Mouse (Mus musculus) heart, embryonic 11.5 days (tissue): ENCODE measurements around the gene Zyx. TPM values are rescaled to one million over a fixed set of nuclear protein-coding genes. Genes with fewer than 3 reads are reported as not detected.

Experiments used
- ATAC-seq: fragments of 200-750 bp; cut with Nextera tagmentation; replicated peaks from 2 replicates; pipeline ENCODE4 v1.8.0; 2017; ENCODE audit warnings: moderate library complexity; ENCODE audit not compliant: insufficient number of reproducible peaks, low FRiP score, low TSS enrichment
- H3K27ac ChIP-seq: fragments of 300-500 bp; sonication (generic); 2 replicates; pipeline ENCODE4 v1.5.1; 2014; ENCODE audit warnings: mild to moderate bottlenecking, low read depth, low read length
- H3K27me3 ChIP-seq: fragments of 300-500 bp; sonication (generic); 2 replicates; pipeline ENCODE4 v1.6.1; 2014; ENCODE audit warnings: mild to moderate bottlenecking, low read length, mixed read lengths; ENCODE audit not compliant: control insufficient read depth, insufficient read depth
- H3K36me3 ChIP-seq: fragments of 300-500 bp; sonication (generic); 2 replicates; pipeline ENCODE4 v1.6.1; 2014; ENCODE audit warnings: mild to moderate bottlenecking, low read length, moderate library complexity, mixed read lengths; ENCODE audit not compliant: control insufficient read depth, insufficient read depth
- H3K4me1 ChIP-seq: fragments of 300-500 bp; sonication (generic); 2 replicates; pipeline ENCODE4 v1.6.1; 2014; ENCODE audit warnings: low read length; ENCODE audit not compliant: control insufficient read depth, insufficient read depth
- H3K4me2 ChIP-seq: fragments of 300-500 bp; sonication (generic); 2 replicates; pipeline ENCODE4 v1.6.1; 2014; ENCODE audit warnings: mild to moderate bottlenecking, moderate library complexity
- H3K4me3 ChIP-seq: fragments of 300-500 bp; sonication (generic); 2 replicates; pipeline ENCODE4 v1.5.1; 2014; ENCODE audit warnings: low read depth, low read length
- H3K9ac ChIP-seq: fragments of 300-500 bp; sonication (generic); 2 replicates; pipeline ENCODE4 v1.6.1; 2014; ENCODE audit warnings: mild to moderate bottlenecking, low read depth, low read length, moderate library complexity
- H3K9me3 ChIP-seq: fragments of 300-500 bp; sonication (generic); replicated peaks from 2 replicates; pipeline ENCODE4 v1.6.1; 2016; ENCODE audit warnings: low read length; ENCODE audit not compliant: control insufficient read depth
- WGBS: fragments of 180-500 bp; shearing (Covaris S2); extraction: QIAGEN DNeasy Blood & Tissue Kit; methylation state at CpG from one replicate; pipeline ENCODE4 v1.1.7; 2014; ENCODE audit not compliant: insufficient replicate concordance; 5-methylcytosine and 5-hydroxymethylcytosine counted together
- polyA plus RNA-seq: library from polyadenylated mRNA; unstranded; fragments of >200 nt; fragmentation: Nextera tagmentation; extraction: Ambion mirVana; gene quantifications from 2 replicates; pipeline ENCODE4 v1.2.1, GENCODE M21; 2014

Gene Zyx
- polyA plus RNA-seq, 1 experiment from 2014 or later, result 159 TPM

GRCm38 (mm10) chr6:42385635-42386034 is 36.2 kb downstream of the Zyx start:
- Histone ChIP-seq H3K4me3 (no peak overlapping the region), H3K27ac (no peak overlapping the region), H3K9ac (no peak overlapping the region), H3K36me3 (no peaks in the 10 kb centered on the region), H3K4me2 (no peak overlapping the region), H3K27me3 (no peaks in the 10 kb centered on the region), H3K4me1 (0 out of 2 replicates have a peak, but pooled peaks cover 6% of the 10 kb centered on the region), H3K9me3 (no peaks in the 10 kb centered on the region)
- no peak for ATAC-seq
- WGBS, result 65% methylated on average over 4 of the region's 4 CpGs

GRCm38 (mm10) chr6:42391796-42392330 is 42.4 kb downstream of the Zyx start:
- ATAC-seq, result no peak; the same call in 1 of the 2 replicates
- Histone ChIP-seq H3K27me3 (no peaks in the 10 kb centered on the region), H3K4me1 (0 out of 2 replicates have a peak, but pooled peaks cover 4% of the 10 kb centered on the region), H3K9ac (no peak overlapping the region), H3K36me3 (no peaks in the 10 kb centered on the region), H3K27ac (no peak overlapping the region), H3K9me3 (no peaks in the 10 kb centered on the region), H3K4me2 (no peak overlapping the region), H3K4me3 (no peak overlapping the region)
- WGBS, result 24% methylated on average over 2 of the region's 2 CpGs

GRCm38 (mm10) chr6:42395960-42396809 is 46.8 kb downstream of the Zyx start:
- no peaks in the 10 kb centered on the region for H3K9me3 ChIP-seq
- H3K27me3 ChIP-seq, result no peaks in the 10 kb centered on the region
- no peak overlapping the region for H3K4me3 ChIP-seq
- no peak for ATAC-seq
- no peak overlapping the region for H3K9ac ChIP-seq
- peak overlapping the region; percentile 0; the same call in 1 of the 2 replicates for H3K27ac ChIP-seq
- no peak overlapping the region for H3K4me2 ChIP-seq
- no peaks in the 10 kb centered on the region for H3K36me3 ChIP-seq
- H3K4me1 ChIP-seq, result 0 out of 2 replicates have a peak, but pooled peaks cover 4% of the 10 kb centered on the region
- 63% methylated on average over 9 of the region's 9 CpGs for WGBS

- no peak overlapping the region for H3K9ac ChIP-seq
- ATAC-seq, result no peak
- H3K27ac ChIP-seq, result no peak overlapping the region
- WGBS, result 60% methylated on average over 3 of the region's 3 CpGs
- H3K4me1 ChIP-seq, result no peaks in the 10 kb centered on the region
- H3K27me3 ChIP-seq, result no peaks in the 10 kb centered on the region
- no peak overlapping the region for H3K4me3 ChIP-seq
- H3K36me3 ChIP-seq, result no peaks in the 10 kb centered on the region
- no peak overlapping the region for H3K4me2 ChIP-seq
- no peaks in the 10 kb centered on the region for H3K9me3 ChIP-seq
Measured at GRCm38 (mm10) chr6:42397041-42397657, 47.7 kb downstream of the Zyx start.

GRCm38 (mm10) chr6:42398285-42398684 is 48.9 kb downstream of the Zyx start:
- ATAC-seq, result no peak
- Histone ChIP-seq H3K4me1 (no peaks in the 10 kb centered on the region), H3K4me2 (no peak overlapping the region), H3K9me3 (no peaks in the 10 kb centered on the region), H3K4me3 (no peak overlapping the region), H3K27me3 (no peaks in the 10 kb centered on the region), H3K36me3 (no peaks in the 10 kb centered on the region), H3K9ac (no peak overlapping the region), H3K27ac (no peak overlapping the region)
- whole genome bisulfite sequencing, result 84% methylated on average over 3 of the region's 3 CpGs

- Histone ChIP-seq H3K27ac (no peak overlapping the region), H3K4me3 (no peak overlapping the region), H3K4me2 (no peak overlapping the region), H3K9ac (no peak overlapping the region), H3K36me3 (no peaks in the 10 kb centered on the region), H3K27me3 (no peaks in the 10 kb centered on the region), H3K9me3 (no peaks in the 10 kb centered on the region), H3K4me1 (no peaks in the 10 kb centered on the region)
- 100% methylated on average over 1 of the region's 1 CpGs for WGBS
- ATAC-seq, result no peak
Measured at GRCm38 (mm10) chr6:42398998-42399397, 49.6 kb downstream of the Zyx start.

GRCm38 (mm10) chr6:42399938-42400337 is 50.5 kb downstream of the Zyx start, which contains the start of gene Tas2r143:
TSS of gene Tas2r143 (plus strand) at chr6:42400238.
- H3K4me2 ChIP-seq, result no peak within 1 kb of the TSS
- no peaks in the 10 kb centered on the region for H3K4me1 ChIP-seq
- ATAC-seq, result no peak
- WGBS, result 71% methylated on average over 1 of the region's 1 CpGs
- no peak within 1 kb of the TSS for H3K9ac ChIP-seq
- no peak within 1 kb of the TSS for H3K4me3 ChIP-seq
- no peaks in the 10 kb centered on the region for H3K9me3 ChIP-seq
- no peak within 1 kb of the TSS for H3K27ac ChIP-seq
- H3K36me3 ChIP-seq, result no peaks in the 10 kb centered on the region
- no peaks in the 10 kb centered on the region for H3K27me3 ChIP-seq

- Histone ChIP-seq H3K27ac (no peak within 1 kb of the TSS), H3K36me3 (no peaks in the 10 kb centered on the region), H3K4me1 (peaks cover 3% of the 10 kb centered on the region; the same call in 1 of the 2 replicates), H3K4me3 (no peak within 1 kb of the TSS), H3K4me2 (no peak within 1 kb of the TSS), H3K27me3 (0 out of 2 replicates have a peak, but pooled peaks cover 2% of the 10 kb centered on the region), H3K9ac (no peak within 1 kb of the TSS), H3K9me3 (no peaks in the 10 kb centered on the region)
- 77% methylated on average over 2 of the region's 2 CpGs for WGBS
- no peak for ATAC-seq
Measured at GRCm38 (mm10) chr6:42405134-42405533, 55.7 kb downstream of the Zyx start, which contains the start of gene Tas2r135. TSS of gene Tas2r135 (plus strand) at chr6:42405434.
